Mouse (Mus musculus): Measurements from ENCODE around the gene Mbnl1. TPM values are rescaled to one million over a fixed set of nuclear protein-coding genes. Genes with fewer than 3 reads are reported as not detected.

The Mbnl1 gene
- polyA plus RNA-seq, 1 experiment from 2014 or later = 106 TPM

DNA sequence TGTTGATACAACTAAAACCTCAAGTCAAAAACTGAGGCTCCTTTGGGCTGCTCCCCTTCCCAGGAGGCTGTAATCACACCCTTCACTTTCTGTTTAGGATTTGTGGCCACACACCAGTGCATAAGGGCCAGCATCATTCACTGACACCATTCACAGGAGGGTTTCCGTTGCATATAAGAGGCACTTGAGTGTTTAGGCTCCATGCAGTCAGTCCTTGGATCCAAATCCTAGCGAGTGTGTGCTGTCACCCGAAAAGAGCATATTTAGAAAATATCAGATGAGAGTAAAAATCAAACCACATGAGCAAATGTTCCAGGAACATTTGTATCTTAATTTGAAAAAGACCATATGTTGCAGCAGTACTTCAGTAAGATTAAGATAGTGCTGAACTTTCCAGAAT, 79.0 kb downstream of the Mbnl1 start:
- no peak overlapping the region for H3K4me3 ChIP-seq (replicated peaks; ENCODE audit: low read length)
- H3K9me3 ChIP-seq (replicated peaks; ENCODE audit: control insufficient read depth, low read length) = no peaks in the 10 kb centered on the region
- no peaks in the 10 kb centered on the region for H3K27me3 ChIP-seq (ENCODE audit: control insufficient read depth, insufficient read depth, low read length)
- ATAC-seq (ENCODE audit: insufficient read depth, low FRiP score) = no peak
- no peak overlapping the region for H3K9ac ChIP-seq (ENCODE audit: low read length)
- no peaks in the 10 kb centered on the region for H3K36me3 ChIP-seq (ENCODE audit: control insufficient read depth, insufficient read depth, low read length)
- peaks cover 10% of the 10 kb centered on the region for H3K4me1 ChIP-seq (ENCODE audit: control insufficient read depth, insufficient read depth, low read length)
- no peak overlapping the region for H3K27ac ChIP-seq (ENCODE audit: low read length)
- 32% methylated on average over 3 of the region's 3 CpGs for WGBS
- H3K4me2 ChIP-seq (ENCODE audit: low read depth, low read length) = no peak overlapping the region

DNA sequence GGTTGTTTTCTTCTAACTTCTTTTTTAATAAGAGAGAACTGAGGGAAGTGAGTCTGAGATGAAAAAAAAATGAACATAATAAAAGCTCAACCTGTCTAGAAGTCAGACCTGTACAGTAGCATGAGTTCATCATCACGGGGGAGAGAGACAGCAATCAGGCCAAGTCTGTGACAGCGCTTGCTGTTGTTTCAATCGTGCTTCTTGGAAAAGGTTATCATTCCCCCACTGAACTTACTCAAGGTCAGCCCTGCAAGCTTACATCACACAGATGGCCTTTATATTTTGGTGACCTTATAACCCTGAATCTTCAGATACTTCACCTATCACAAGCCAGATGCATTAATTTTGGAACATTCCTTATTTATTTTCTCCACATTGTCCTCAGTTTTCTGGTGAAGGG, 80.4 kb downstream of the Mbnl1 start:
- Histone ChIP-seq H3K4me2 (ENCODE audit: low read depth, low read length) (no peak overlapping the region), H3K9ac (ENCODE audit: low read length) (no peak overlapping the region), H3K9me3 (replicated peaks; ENCODE audit: control insufficient read depth, low read length) (no peaks in the 10 kb centered on the region), H3K4me3 (replicated peaks; ENCODE audit: low read length) (no peak overlapping the region), H3K36me3 (ENCODE audit: control insufficient read depth, insufficient read depth, low read length) (no peaks in the 10 kb centered on the region), H3K27me3 (ENCODE audit: control insufficient read depth, insufficient read depth, low read length) (no peaks in the 10 kb centered on the region), H3K4me1 (ENCODE audit: control insufficient read depth, insufficient read depth, low read length) (peaks cover 11% of the 10 kb centered on the region), H3K27ac (ENCODE audit: low read length) (no peak overlapping the region)
- no peak for ATAC-seq (ENCODE audit: insufficient read depth, low FRiP score)
- WGBS = 61% methylated on average over 3 of the region's 3 CpGs

DNA sequence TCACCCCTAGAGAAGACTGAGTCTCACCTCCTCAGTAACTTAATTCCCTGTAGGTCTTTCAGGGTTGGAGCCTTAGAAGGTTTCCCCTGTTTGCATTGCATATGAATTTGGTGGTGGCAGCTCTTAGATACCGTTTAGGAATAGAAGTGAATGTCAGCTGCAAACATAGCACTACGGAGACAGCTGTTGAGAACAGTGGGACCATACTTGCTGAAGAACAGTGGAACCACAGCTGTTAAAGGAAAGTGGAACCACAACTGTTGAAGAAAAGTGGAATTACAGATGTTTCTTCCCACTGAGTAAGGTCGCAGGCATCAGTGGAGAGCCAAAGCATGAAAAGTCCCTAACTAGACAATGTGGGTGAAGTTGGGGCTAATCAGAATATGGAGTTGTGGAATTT, 84.0 kb downstream of the Mbnl1 start:
- Histone ChIP-seq H3K27me3 (ENCODE audit: control insufficient read depth, insufficient read depth, low read length) (no peaks in the 10 kb centered on the region), H3K9me3 (replicated peaks; ENCODE audit: control insufficient read depth, low read length) (no peaks in the 10 kb centered on the region)
- 63% methylated on average over 3 of the region's 3 CpGs for WGBS

DNA sequence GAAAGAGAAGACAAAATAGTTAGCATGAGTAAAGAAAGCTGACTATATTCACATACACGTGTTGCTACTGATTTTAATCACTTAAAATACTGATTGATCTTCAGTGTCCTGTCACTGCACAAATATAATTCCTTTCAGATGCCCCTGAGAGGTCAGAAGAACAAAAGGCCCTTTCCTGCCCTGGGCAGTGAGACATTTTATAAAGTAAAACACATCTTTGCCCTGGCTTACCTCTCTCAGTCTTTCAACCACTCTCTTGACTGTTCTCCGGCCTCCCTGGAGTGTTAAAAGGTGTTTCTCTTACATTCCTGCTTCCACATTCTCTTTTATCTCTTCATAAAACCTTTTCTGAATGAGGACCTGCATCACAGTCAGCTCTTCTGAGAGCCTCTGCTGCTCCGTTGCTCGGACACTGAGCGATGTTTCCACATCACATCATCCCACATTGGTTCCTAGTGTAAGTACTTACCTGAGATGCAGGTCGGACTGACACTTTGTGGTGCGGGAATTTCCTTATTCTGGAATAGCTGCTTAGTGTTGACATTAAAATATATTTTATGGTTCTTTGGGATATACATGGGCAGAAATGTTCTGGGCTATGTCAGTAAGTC, 85.7 kb downstream of the Mbnl1 start:
- WGBS = 74% methylated on average over 7 of the region's 7 CpGs
- no peak for ATAC-seq (ENCODE audit: insufficient read depth, low FRiP score)

More for the DNA sequence above, 84.0 kb downstream of the Mbnl1 start:
- Histone ChIP-seq H3K4me3 (replicated peaks; ENCODE audit: low read length) (no peak overlapping the region), H3K4me1 (ENCODE audit: control insufficient read depth, insufficient read depth, low read length) (peaks cover 5% of the 10 kb centered on the region; the same call in 1 of the 2 replicates), H3K36me3 (ENCODE audit: control insufficient read depth, insufficient read depth, low read length) (no peaks in the 10 kb centered on the region), H3K27ac (ENCODE audit: low read length) (no peak overlapping the region), H3K9ac (ENCODE audit: low read length) (no peak overlapping the region), H3K4me2 (ENCODE audit: low read depth, low read length) (no peak overlapping the region)
- no peak; the same call in 1 of the 2 replicates for ATAC-seq (ENCODE audit: insufficient read depth, low FRiP score)

DNA sequence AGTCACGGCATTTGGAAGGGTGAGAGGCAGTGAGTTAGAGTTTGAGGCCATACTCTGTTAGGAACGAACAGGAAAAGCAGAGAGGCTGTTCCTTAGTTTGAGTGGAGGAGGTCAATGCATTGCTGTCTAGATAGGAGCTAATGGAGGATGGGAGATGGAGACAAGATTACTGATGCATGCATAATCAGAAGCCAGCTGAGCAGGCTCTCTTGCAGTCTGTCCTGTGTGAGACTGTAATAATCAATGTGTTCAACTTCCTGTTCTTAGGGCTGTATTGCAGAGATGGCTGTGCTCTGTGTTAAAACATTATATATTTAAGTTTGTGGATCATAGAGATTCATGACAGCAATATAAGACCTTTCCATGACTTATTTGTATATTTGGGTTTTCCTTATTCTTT, 87.1 kb downstream of the Mbnl1 start:
- no peak for ATAC-seq (ENCODE audit: insufficient read depth, low FRiP score)
- 75% methylated on average over 2 of the region's 2 CpGs for WGBS

More for the DNA sequence above, 85.7 kb downstream of the Mbnl1 start:
- H3K9me3 ChIP-seq (replicated peaks; ENCODE audit: control insufficient read depth, low read length) = no peaks in the 10 kb centered on the region
- no peak overlapping the region for H3K4me3 ChIP-seq (replicated peaks; ENCODE audit: low read length)
- H3K27ac ChIP-seq (ENCODE audit: low read length) = no peak overlapping the region
- no peak overlapping the region for H3K4me2 ChIP-seq (ENCODE audit: low read depth, low read length)
- H3K36me3 ChIP-seq (ENCODE audit: control insufficient read depth, insufficient read depth, low read length) = no peaks in the 10 kb centered on the region
- H3K9ac ChIP-seq (ENCODE audit: low read length) = no peak overlapping the region
- peaks cover 16% of the 10 kb centered on the region for H3K4me1 ChIP-seq (ENCODE audit: control insufficient read depth, insufficient read depth, low read length)
- no peaks in the 10 kb centered on the region for H3K27me3 ChIP-seq (ENCODE audit: control insufficient read depth, insufficient read depth, low read length)

DNA sequence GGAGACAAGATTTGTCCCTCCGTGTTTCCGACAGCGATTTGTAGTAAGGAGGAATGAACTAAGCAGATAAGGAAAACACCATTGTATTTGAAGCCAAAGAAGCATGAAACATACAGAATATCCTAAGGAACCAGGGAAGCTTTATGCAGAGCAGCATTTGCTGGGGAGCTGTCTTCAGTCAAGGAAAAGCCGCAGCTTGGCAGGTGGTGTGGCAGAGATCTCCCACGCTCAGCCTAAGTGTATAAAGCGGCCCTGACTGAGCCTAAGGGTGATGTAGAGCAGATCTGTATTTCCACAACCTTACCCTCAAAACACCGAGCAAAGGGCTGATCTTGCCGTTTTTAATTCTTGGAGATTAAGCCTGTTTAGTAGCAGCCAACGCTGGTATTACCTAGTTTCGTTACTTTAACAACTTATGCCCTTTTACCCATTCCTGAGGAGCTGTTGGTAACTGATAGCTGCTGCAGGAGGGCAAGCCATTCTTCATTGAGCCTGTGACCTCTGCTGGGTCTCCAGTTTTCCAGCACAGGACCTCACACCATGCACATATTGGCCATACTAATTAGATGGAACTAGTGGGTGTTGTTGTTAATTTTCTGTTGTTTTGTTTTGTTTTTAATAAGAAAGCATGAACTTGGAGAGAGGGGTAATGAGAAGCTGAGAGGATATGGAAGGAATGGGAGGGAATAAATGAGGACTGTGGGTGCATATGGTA, 91.1 kb downstream of the Mbnl1 start:
- no peaks in the 10 kb centered on the region for H3K9me3 ChIP-seq (replicated peaks; ENCODE audit: control insufficient read depth, low read length)
- WGBS = 45% methylated on average over 10 of the region's 10 CpGs
- peaks cover 18% of the 10 kb centered on the region for H3K4me1 ChIP-seq (ENCODE audit: control insufficient read depth, insufficient read depth, low read length)
- ATAC-seq (ENCODE audit: insufficient read depth, low FRiP score) = no peak
- H3K27me3 ChIP-seq (ENCODE audit: control insufficient read depth, insufficient read depth, low read length) = no peaks in the 10 kb centered on the region
- H3K9ac ChIP-seq (ENCODE audit: low read length) = no peak overlapping the region
- H3K36me3 ChIP-seq (ENCODE audit: control insufficient read depth, insufficient read depth, low read length) = no peaks in the 10 kb centered on the region
- H3K27ac ChIP-seq (ENCODE audit: low read length) = no peak overlapping the region
- no peak overlapping the region for H3K4me3 ChIP-seq (replicated peaks; ENCODE audit: low read length)
- H3K4me2 ChIP-seq (ENCODE audit: low read depth, low read length) = no peak overlapping the region

More for the DNA sequence above, 87.1 kb downstream of the Mbnl1 start:
- H3K4me2 ChIP-seq (ENCODE audit: low read depth, low read length) = no peak overlapping the region
- H3K36me3 ChIP-seq (ENCODE audit: control insufficient read depth, insufficient read depth, low read length) = no peaks in the 10 kb centered on the region
- no peak overlapping the region for H3K9ac ChIP-seq (ENCODE audit: low read length)
- no peaks in the 10 kb centered on the region for H3K27me3 ChIP-seq (ENCODE audit: control insufficient read depth, insufficient read depth, low read length)
- H3K4me1 ChIP-seq (ENCODE audit: control insufficient read depth, insufficient read depth, low read length) = peaks cover 21% of the 10 kb centered on the region
- no peak overlapping the region for H3K27ac ChIP-seq (ENCODE audit: low read length)
- H3K4me3 ChIP-seq (replicated peaks; ENCODE audit: low read length) = no peak overlapping the region
- H3K9me3 ChIP-seq (replicated peaks; ENCODE audit: control insufficient read depth, low read length) = no peaks in the 10 kb centered on the region

DNA sequence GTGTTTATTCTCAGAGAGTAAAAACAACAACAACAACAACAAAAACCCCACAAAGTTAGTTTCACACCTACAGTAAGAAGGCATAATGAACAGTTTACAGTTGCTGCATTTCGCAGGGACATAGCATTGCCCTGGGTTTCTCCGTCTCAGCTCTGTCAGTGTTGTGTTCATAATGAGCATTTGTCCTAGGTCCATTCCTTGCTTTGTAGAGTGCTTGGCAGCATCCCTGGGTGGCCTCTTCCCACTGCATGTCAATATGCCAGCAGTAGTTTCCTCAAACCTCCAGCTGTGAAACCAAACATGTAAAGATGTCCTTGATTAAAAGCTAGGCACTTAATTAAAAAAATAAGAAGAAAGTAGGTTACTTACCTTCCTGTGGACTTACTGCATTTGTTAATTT, 91.6 kb downstream of the Mbnl1 start:
- no peaks in the 10 kb centered on the region for H3K27me3 ChIP-seq (ENCODE audit: control insufficient read depth, insufficient read depth, low read length)
- no peak overlapping the region for H3K27ac ChIP-seq (ENCODE audit: low read length)
- H3K4me1 ChIP-seq (ENCODE audit: control insufficient read depth, insufficient read depth, low read length) = peaks cover 18% of the 10 kb centered on the region
- WGBS = 90% methylated on average over 2 of the region's 2 CpGs
- H3K4me3 ChIP-seq (replicated peaks; ENCODE audit: low read length) = no peak overlapping the region
- ATAC-seq (ENCODE audit: insufficient read depth, low FRiP score) = no peak
- no peaks in the 10 kb centered on the region for H3K9me3 ChIP-seq (replicated peaks; ENCODE audit: control insufficient read depth, low read length)
- H3K9ac ChIP-seq (ENCODE audit: low read length) = no peak overlapping the region
- no peaks in the 10 kb centered on the region for H3K36me3 ChIP-seq (ENCODE audit: control insufficient read depth, insufficient read depth, low read length)
- H3K4me2 ChIP-seq (ENCODE audit: low read depth, low read length) = no peak overlapping the region

DNA sequence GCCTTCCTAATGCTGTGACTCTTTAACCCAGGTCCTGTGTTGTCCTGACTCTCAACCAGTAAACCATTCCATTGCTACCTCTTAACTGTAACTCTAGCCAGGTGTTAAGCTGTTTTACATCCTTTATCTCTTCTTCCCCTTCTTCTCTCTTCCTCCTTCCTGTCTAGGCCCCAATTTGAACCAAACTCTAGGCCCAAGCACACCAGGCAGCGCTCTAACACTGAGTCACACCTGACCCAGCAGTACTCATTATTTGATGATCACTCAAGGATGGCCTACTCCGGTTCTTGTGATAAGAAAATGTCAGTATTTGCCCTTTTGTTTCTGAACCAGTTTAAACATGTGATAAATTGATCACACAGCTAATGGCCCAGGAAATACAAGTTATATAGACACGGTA, 92.6 kb downstream of the Mbnl1 start:
- Histone ChIP-seq H3K4me1 (ENCODE audit: control insufficient read depth, insufficient read depth, low read length) (peaks cover 23% of the 10 kb centered on the region), H3K27ac (ENCODE audit: low read length) (no peak overlapping the region), H3K4me3 (replicated peaks; ENCODE audit: low read length) (no peak overlapping the region), H3K4me2 (ENCODE audit: low read depth, low read length) (no peak overlapping the region), H3K9ac (ENCODE audit: low read length) (no peak overlapping the region), H3K9me3 (replicated peaks; ENCODE audit: control insufficient read depth, low read length) (no peaks in the 10 kb centered on the region), H3K27me3 (ENCODE audit: control insufficient read depth, insufficient read depth, low read length) (no peaks in the 10 kb centered on the region), H3K36me3 (ENCODE audit: control insufficient read depth, insufficient read depth, low read length) (no peaks in the 10 kb centered on the region)
- no peak for ATAC-seq (ENCODE audit: insufficient read depth, low FRiP score)
- WGBS = 76% methylated on average over 3 of the region's 3 CpGs

DNA sequence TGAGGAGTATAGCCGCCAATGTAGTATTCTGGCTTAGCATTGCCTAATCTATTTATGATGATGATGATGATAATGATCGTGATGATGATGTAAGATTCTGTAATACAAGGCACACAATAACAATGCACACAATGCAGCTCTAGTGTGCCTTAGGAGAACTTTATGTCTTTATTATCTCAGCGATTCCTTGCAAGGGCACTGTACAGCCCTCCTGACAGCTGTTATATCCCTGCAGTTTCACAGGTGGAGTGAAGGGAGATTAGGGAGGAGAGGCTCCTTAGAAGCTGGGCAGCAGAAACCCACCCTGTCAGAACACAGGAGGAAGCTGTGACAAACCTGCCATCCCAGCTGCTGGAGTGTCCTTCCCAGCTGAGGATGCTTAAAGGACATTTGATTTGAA, 93.3 kb downstream of the Mbnl1 start:
- Histone ChIP-seq H3K9ac (ENCODE audit: low read length) (no peak overlapping the region), H3K4me2 (ENCODE audit: low read depth, low read length) (no peak overlapping the region), H3K36me3 (ENCODE audit: control insufficient read depth, insufficient read depth, low read length) (no peaks in the 10 kb centered on the region), H3K27ac (ENCODE audit: low read length) (no peak overlapping the region), H3K4me1 (ENCODE audit: control insufficient read depth, insufficient read depth, low read length) (peaks cover 27% of the 10 kb centered on the region), H3K9me3 (replicated peaks; ENCODE audit: control insufficient read depth, low read length) (no peaks in the 10 kb centered on the region), H3K27me3 (ENCODE audit: control insufficient read depth, insufficient read depth, low read length) (no peaks in the 10 kb centered on the region), H3K4me3 (replicated peaks; ENCODE audit: low read length) (no peak overlapping the region)
- WGBS = 78% methylated on average over 3 of the region's 3 CpGs
- ATAC-seq (ENCODE audit: insufficient read depth, low FRiP score) = no peak
